Mouse (Mus musculus): ENCODE measurements at regions not wholly inside any gene's neighbourhood (a gene's known extent, or its start where the extent isn't known, plus 50 kb on each side); places are given as distances from the start of the nearest gene placed in this dataset.

GRCm38 (mm10) chr5:118376478-118376877 is 131.5 kb downstream of the 2410131K14Rik start:
- TF ChIP-seq TAL1 (conservative IDR thresholded peaks at IDR 0.05; ENCODE audit: low read depth, low read length) (no peak), CTCF (IDR thresholded peaks at IDR 0.05; ENCODE audit: low read depth, low read length) (no peak)

Data from G1E (cell line).